ENCODE assay signal across 10 mouse cellular contexts in the genomic region with DNA sequence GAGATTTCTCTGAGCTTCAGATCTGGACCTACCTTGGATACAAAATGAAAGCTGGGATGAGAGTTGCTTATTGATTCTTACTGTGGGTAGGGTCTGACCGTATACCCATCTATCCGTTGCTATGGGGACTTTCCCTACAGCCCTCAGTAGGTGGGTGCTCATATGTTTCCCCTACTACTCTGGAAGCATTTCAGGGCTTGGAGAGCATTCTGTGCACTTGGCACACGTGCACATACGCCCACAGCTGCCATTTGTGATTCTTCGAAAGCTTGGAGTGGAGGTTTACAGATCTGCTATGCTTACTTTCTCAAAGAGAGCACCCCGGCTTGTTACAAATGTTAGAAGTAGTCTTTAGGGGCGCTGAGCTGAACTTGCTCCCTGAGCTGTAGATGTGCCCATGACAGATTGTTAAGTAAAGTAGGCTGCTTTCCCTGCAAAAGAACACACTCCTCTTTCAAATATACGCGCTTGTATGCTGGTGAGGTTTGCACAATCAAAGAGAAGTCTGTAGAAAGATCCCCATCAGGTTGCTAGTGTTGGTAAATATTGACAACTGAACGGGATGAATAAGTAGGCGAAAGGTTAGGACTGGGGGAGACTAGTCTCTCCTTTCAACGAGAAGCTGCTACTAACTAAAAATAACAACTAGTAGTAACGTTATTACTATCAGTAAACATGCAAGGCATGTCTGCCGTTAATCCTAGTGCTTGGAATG. TPM values are rescaled to one million over a fixed set of nuclear protein-coding genes. Genes with fewer than 3 reads are reported as not detected.
DNase-seq lines count a peak whose midpoint lies in the region; ATAC-seq lines count a peak whose summit lies in the region.
"Had no signal": no experiment of that assay in that cellular context is flagged by ENCODE, and none has a peak within 500 bp of the region (broad histone marks: within the 10 kb centered on the region; RNA-seq: fewer than 3 reads in every experiment).

No protein-coding gene starts in this region.

- intact Hi-C loops in left cerebral cortex, postnatal 4 days (cut with DNase I): no loop called here

- DNase-seq in left cerebral cortex, adult 18-20 months (ENCODE audit: low spot score in 2 of 2): peak; percentile 22 to 38
- no peak for DNase-seq in left cerebral cortex, postnatal 4 days
- DNase-seq in layer of hippocampus, postnatal 36 days: peak; percentile 61 to 62
- peak; percentile 22 to 36 for DNase-seq in right cerebral cortex, postnatal 36 days (ENCODE audit: low spot score in 2 of 2)
- DNase-seq in neural tube, embryonic 10.5 days (ENCODE audit: extremely low spot score, low spot score): no peak
- DNase-seq in kidney, postnatal 14 days: no peak
- DNase-seq: cerebellum, adult 18-20 months; kidney, postnatal 36 days had no signal

- peak; percentile 93 for ATAC-seq in frontal cortex, adult (ENCODE audit: low TSS enrichment)
- ATAC-seq in erythroid progenitor cell, adult 5-6 weeks (replicated peaks; ENCODE audit: low FRiP score, poor library complexity, severe bottlenecking): no peak

RNA-seq across cellular contexts. Expression of a gene that starts 18.2 kb away (rescaled TPM):
- 10 to 100 TPM in 1 of 2 experiments, 1 to 10 TPM in 1; 8.3 to 10.3 TPM for total RNA-seq in left cerebral cortex, adult 18-20 months (2021)
- 10 to 100 TPM; 18.3 to 19.7 TPM for total RNA-seq in left cerebral cortex, postnatal 4 days (2021)
- 10 to 100 TPM; 11.8 to 14.0 TPM for total RNA-seq in layer of hippocampus, postnatal 36 days (2021)
- 1.8 TPM in 1 of 2 replicates, not detected in the other for total RNA-seq in erythroid progenitor cell, adult 5-6 weeks (2015; ENCODE audit: low replicate concordance)
- total RNA-seq in erythroid progenitor cell, adult 5-6 weeks (2017; ENCODE audit: low replicate concordance): 0.77 TPM in 1 of 2 replicates, not detected in the other

RNA-seq across cellular contexts. Expression of a gene that starts 49.3 kb away (rescaled TPM):
- total RNA-seq in left cerebral cortex, adult 18-20 months (2021): 1 to 10 TPM; 9.3 to 10.0 TPM
- total RNA-seq in left cerebral cortex, postnatal 4 days (2021): 10 to 100 TPM; 18.4 to 20.1 TPM
- 10 to 100 TPM; 13.2 to 13.5 TPM for total RNA-seq in layer of hippocampus, postnatal 36 days (2021)
- 9.6 and 9.7 TPM in 2 replicates for total RNA-seq in erythroid progenitor cell, adult 5-6 weeks (2015; ENCODE audit: low replicate concordance)
- total RNA-seq in erythroid progenitor cell, adult 5-6 weeks (2017; ENCODE audit: low replicate concordance): 6.7 and 7.8 TPM in 2 replicates

Comparison
In these comparisons a context has a peak if more than half of its experiments do, and no peak if none do; other contexts are left out.
1. DNase-seq: peak in left cerebral cortex, adult 18-20 months (2 of 2), layer of hippocampus, postnatal 36 days (2 of 2) and right cerebral cortex, postnatal 36 days (2 of 2); none in left cerebral cortex, postnatal 4 days (single experiment), neural tube, embryonic 10.5 days (single experiment) and kidney, postnatal 14 days (single experiment).